Mouse (Mus musculus) heart, adult 2 months (tissue): ENCODE measurements around the gene Olfr447. TPM values are rescaled to one million over a fixed set of nuclear protein-coding genes. Genes with fewer than 3 reads are reported as not detected.

Experiments
- DNase-seq, 2 experiments: peaks; one replicate each; pipeline ENCODE4 v3.0.0; 2021
- H3K27ac ChIP-seq: fragments of 200-600 bp; 2 replicates; pipeline ENCODE4 v1.8.1; 2022
- H3K27me3 ChIP-seq: fragments of 200-500 bp; 2 replicates; pipeline ENCODE4 v1.6.1; 2012; ENCODE audit warnings: mild to moderate bottlenecking, low read length, inconsistent platforms, mixed read lengths; ENCODE audit not compliant: control insufficient read depth, insufficient read depth
- H3K36me3 ChIP-seq: fragments of 200-500 bp; 2 replicates; pipeline ENCODE4 v1.6.1; 2012; ENCODE audit warnings: low read length, inconsistent platforms; ENCODE audit not compliant: control insufficient read depth, insufficient read depth
- H3K4me1 ChIP-seq: fragments of 200-500 bp; 2 replicates; pipeline ENCODE4 v1.6.1; 2011; ENCODE audit warnings: low read length; ENCODE audit not compliant: control insufficient read depth, insufficient read depth
- H3K4me3 ChIP-seq: fragments of 200-600 bp; 2 replicates; pipeline ENCODE4 v1.8.1; 2022
- H3K79me2 ChIP-seq: fragments of 200-500 bp; replicated peaks from 2 replicates; pipeline ENCODE4 v1.6.1; 2012; ENCODE audit warnings: mild to moderate bottlenecking, inconsistent platforms, low read length, moderate library complexity, mixed read lengths; ENCODE audit not compliant: control insufficient read depth, insufficient read depth
- H3K9ac ChIP-seq: fragments of 200-500 bp; 2 replicates; pipeline ENCODE4 v1.6.1; 2012; ENCODE audit warnings: low read depth, mild to moderate bottlenecking, control low read depth, inconsistent platforms, low read length, mixed read lengths
- CTCF ChIP-seq: fragments of 200-600 bp; IDR thresholded peaks from 2 replicates; pipeline ENCODE4 v1.8.1; 2022; ENCODE audit warnings: antibody characterized with exemption, mild to moderate bottlenecking, moderate library complexity
- EP300 ChIP-seq: fragments of 200-500 bp; IDR thresholded peaks from 2 replicates; pipeline ENCODE4 v1.6.1; 2011; ENCODE audit warnings: low read depth, low read length, control low read depth; ENCODE audit not compliant: insufficient read depth
- POLR2A ChIP-seq: fragments of 200-500 bp; IDR thresholded peaks from 2 replicates; pipeline ENCODE4 v1.6.1; 2011; ENCODE audit warnings: mild to moderate bottlenecking, low read depth, low read length, control low read depth; ENCODE audit not compliant: insufficient read depth
- WGBS: fragments of 180-500 bp; shearing (Covaris S2); methylation state at CpG from one replicate; pipeline ENCODE4 v1.1.7; 2018; 5-methylcytosine and 5-hydroxymethylcytosine counted together
- intact Hi-C: fragments of 180-260 bp; cut with DNase I; formaldehyde crosslinking; loops from one replicate; pipeline ENCODE4 v1.15.1; 2025
- polyA plus RNA-seq: library from polyadenylated mRNA; depleted of rRNA; stranded (reverse); fragments of >200 nt; gene quantifications from 2 replicates; pipeline ENCODE4 v1.2.3, GENCODE M21; 2012; rRNA removed
- total RNA-seq, 2 experiments: library from RNA; stranded (reverse); gene quantifications; 2 replicates each; pipeline ENCODE4 v1.2.3; 2021

Olfr447 gene
- total and polyA plus RNA-seq, 3 experiments: not detected

DNA sequence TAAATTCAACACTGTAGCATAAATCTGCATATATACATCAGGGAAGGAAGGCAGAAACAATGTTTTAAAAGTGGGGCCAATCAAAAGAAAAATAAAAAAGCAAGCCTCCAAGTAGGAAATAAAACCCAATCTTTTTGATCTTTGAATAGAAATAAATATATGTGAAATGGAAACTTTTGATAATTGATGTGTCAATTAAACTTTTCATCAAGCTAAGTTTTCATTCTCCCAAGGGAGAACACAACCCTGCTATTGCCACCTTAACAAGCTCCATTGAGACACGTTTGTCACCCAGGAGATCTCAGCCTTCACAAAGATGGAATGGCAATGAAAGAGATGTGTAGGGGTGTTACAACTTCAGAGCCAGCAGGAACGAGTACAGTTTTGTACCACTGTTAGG is 12.4 kb downstream of the Olfr447 start, which contains the start of gene Olfr446:
Gene Olfr446, plus strand, starts transcription at position 301 of the 400 bp plus-strand sequence.
- WGBS: 58% methylated on average over 2 of the region's 2 CpGs
- intact Hi-C loops: no loop called here

DNA sequence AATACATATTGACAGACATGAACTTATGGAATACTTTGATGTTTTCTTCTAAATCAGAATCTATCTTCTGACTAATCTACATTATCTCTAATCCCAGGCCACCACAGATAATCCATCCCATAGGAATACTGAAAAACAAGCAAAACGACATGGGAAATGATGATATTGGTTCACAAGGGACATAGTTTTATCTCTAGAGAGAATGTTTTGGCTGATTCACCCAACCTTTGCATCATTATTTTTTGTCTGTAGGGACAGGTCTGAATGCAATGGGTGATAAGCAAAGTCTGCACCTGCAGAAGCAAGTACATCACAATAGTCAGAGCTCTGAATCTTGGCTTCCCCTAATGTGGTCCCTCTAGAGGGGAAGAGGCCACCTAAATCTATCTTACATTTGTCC is 40.1 kb downstream of the Olfr447 start, which contains the start of gene Olfr444:
Gene Olfr444, plus strand, starts transcription at position 301 of the 400 bp plus-strand sequence.
- Histone ChIP-seq H3K9ac (no peak within 1 kb of the TSS), H3K36me3 (no peaks in the 10 kb centered on the region), H3K27ac (no peak within 1 kb of the TSS), H3K79me2 (no peaks in the 10 kb centered on the region), H3K27me3 (no peaks in the 10 kb centered on the region), H3K4me1 (no peaks in the 10 kb centered on the region), H3K4me3 (no peak within 1 kb of the TSS)
- no peak for DNase-seq
- 42% methylated on average over 1 of the region's 1 CpGs for WGBS
- intact Hi-C loops: no loop called here
- TF ChIP-seq EP300 (no peak), CTCF (no peak), POLR2A (no peak)

More for the DNA sequence above, 12.4 kb downstream of the Olfr447 start, which contains the start of gene Olfr446:
- TF ChIP-seq POLR2A: no peak
- no peak for TF ChIP-seq EP300
- no peak for TF ChIP-seq CTCF
- no peaks in the 10 kb centered on the region for H3K36me3 ChIP-seq
- no peaks in the 10 kb centered on the region for H3K79me2 ChIP-seq
- H3K27me3 ChIP-seq: no peaks in the 10 kb centered on the region
- no peaks in the 10 kb centered on the region for H3K4me1 ChIP-seq
- no peak within 1 kb of the TSS for H3K9ac ChIP-seq
- DNase-seq: no peak
- no peak within 1 kb of the TSS for H3K27ac ChIP-seq
- no peak within 1 kb of the TSS for H3K4me3 ChIP-seq

Other genes starting within 250 kb of the Olfr447 start
- gene Tcaf1, start 198.8 kb upstream of the Olfr447 start, total RNA-seq: 10 to 100 TPM; 10.3 to 12.4 TPM
- gene Tcaf1, start 198.8 kb upstream of the Olfr447 start, polyA plus RNA-seq: 8.0 and 12.5 TPM in 2 replicates
- gene Olfr453, start 169.5 kb upstream of the Olfr447 start, total RNA-seq: not detected
- gene Olfr453, start 169.5 kb upstream of the Olfr447 start, polyA plus RNA-seq: not detected in 2 replicates
- gene Olfr38, start 152.5 kb upstream of the Olfr447 start, total RNA-seq: not detected
- not detected in 2 replicates for gene Olfr38, start 152.5 kb upstream of the Olfr447 start, polyA plus RNA-seq
- gene Olfr452, start 123.8 kb upstream of the Olfr447 start, total RNA-seq: not detected
- gene Olfr452, start 123.8 kb upstream of the Olfr447 start, polyA plus RNA-seq: not detected in 2 replicates
- gene Olfr450, start 96.9 kb upstream of the Olfr447 start, total RNA-seq: not detected
- not detected in 2 replicates for gene Olfr450, start 96.9 kb upstream of the Olfr447 start, polyA plus RNA-seq
- not detected for gene Olfr449, start 74.5 kb upstream of the Olfr447 start, total RNA-seq
- not detected in 2 replicates for gene Olfr449, start 74.5 kb upstream of the Olfr447 start, polyA plus RNA-seq
- not detected for gene Olfr448, start 18.4 kb upstream of the Olfr447 start, total RNA-seq
- not detected in 2 replicates for gene Olfr448, start 18.4 kb upstream of the Olfr447 start, polyA plus RNA-seq
- gene Olfr446, start 12.5 kb downstream of the Olfr447 start, total RNA-seq: not detected
- gene Olfr446, start 12.5 kb downstream of the Olfr447 start, polyA plus RNA-seq: not detected in 2 replicates
- not detected for gene Olfr444, start 40.2 kb downstream of the Olfr447 start, total RNA-seq
- not detected in 2 replicates for gene Olfr444, start 40.2 kb downstream of the Olfr447 start, polyA plus RNA-seq
- gene Olfr441, start 197.5 kb downstream of the Olfr447 start, total RNA-seq: not detected
- gene Olfr441, start 197.5 kb downstream of the Olfr447 start, polyA plus RNA-seq: not detected in 2 replicates
- not detected for gene Olfr237-ps1, start 237.7 kb downstream of the Olfr447 start, total RNA-seq
- not detected in 2 replicates for gene Olfr237-ps1, start 237.7 kb downstream of the Olfr447 start, polyA plus RNA-seq